Mouse (Mus musculus): ENCODE results near the gene Ncbp1.

Gene Ncbp1

GRCm38 (mm10) chr4:46202562-46203126 lies 64.2 kb downstream of the Ncbp1 start:
- DNase-seq: no peak

DNA sequence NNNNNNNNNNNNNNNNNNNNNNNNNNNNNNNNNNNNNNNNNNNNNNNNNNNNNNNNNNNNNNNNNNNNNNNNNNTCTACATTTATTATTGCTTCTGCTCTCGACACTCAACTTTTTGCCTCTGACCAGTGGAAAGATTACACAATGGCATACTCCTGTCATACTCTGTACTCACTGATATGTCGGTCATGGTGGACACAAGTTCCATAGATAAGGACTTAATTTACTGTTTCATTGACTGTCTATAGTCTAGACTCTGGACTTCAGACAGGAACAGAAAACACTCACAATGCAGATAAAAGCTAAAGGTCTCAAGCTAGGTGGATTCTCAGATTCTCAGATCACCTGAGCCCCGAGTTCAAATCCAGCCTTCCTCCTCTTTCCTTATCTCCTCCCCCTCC lies 82.7 kb downstream of the Ncbp1 start:
- DNase-seq: no peak
